Mouse (Mus musculus) retina, postnatal 1 day (tissue): ENCODE results near the gene Shisa2.

Experiments used
- DNase-seq: peaks from one replicate; pipeline ENCODE4 v3.0.0-alpha.2; 2012

Gene Shisa2

GRCm38 (mm10) chr14:59633295-59633898 is 8.3 kb downstream of the Shisa2 start:
- DNase-seq: peak; percentile 37

GRCm38 (mm10) chr14:59633988-59634387 is 8.9 kb downstream of the Shisa2 start:
- DNase-seq: peak; percentile 18

- DNase-seq: no peak
These were observed 14.0 kb downstream of the Shisa2 start for GRCm38 (mm10) chr14:59638906-59639703.

- peak; percentile 62 for DNase-seq
These were observed 16.7 kb downstream of the Shisa2 start for GRCm38 (mm10) chr14:59641856-59642255.

- no peak for DNase-seq
These were observed 18.5 kb downstream of the Shisa2 start for GRCm38 (mm10) chr14:59643582-59643981.

- DNase-seq: no peak
These were observed 19.1 kb downstream of the Shisa2 start for GRCm38 (mm10) chr14:59644166-59644565.

GRCm38 (mm10) chr14:59644896-59645295 is 19.8 kb downstream of the Shisa2 start:
- DNase-seq: no peak

GRCm38 (mm10) chr14:59646826-59647697 is 22.0 kb downstream of the Shisa2 start:
- DNase-seq: no peak

- no peak for DNase-seq
These were observed 23.5 kb downstream of the Shisa2 start for GRCm38 (mm10) chr14:59648611-59649010.

- DNase-seq: no peak
These were observed 24.2 kb downstream of the Shisa2 start for GRCm38 (mm10) chr14:59649337-59649736.

- DNase-seq: no peak
These were observed 31.5 kb downstream of the Shisa2 start for GRCm38 (mm10) chr14:59656591-59656990.

- DNase-seq: no peak
These were observed 32.0 kb downstream of the Shisa2 start for GRCm38 (mm10) chr14:59657098-59657497.

GRCm38 (mm10) chr14:59672893-59673515 is 47.9 kb downstream of the Shisa2 start:
- peak; percentile 96 for DNase-seq

- DNase-seq: peak; percentile 22
These were observed 49.4 kb downstream of the Shisa2 start for GRCm38 (mm10) chr14:59674556-59674955.

- DNase-seq: no peak
These were observed 50.2 kb downstream of the Shisa2 start for GRCm38 (mm10) chr14:59675330-59675729.

GRCm38 (mm10) chr14:59677598-59678003 is 52.5 kb downstream of the Shisa2 start:
- DNase-seq: no peak
